Mouse (Mus musculus): ENCODE data around the gene Casc4.

- TF ChIP-seq CTCF (IDR thresholded peaks at IDR 0.05; ENCODE audit: low read depth), result no peak
- TF ChIP-seq EP300 (IDR thresholded peaks at IDR 0.05; ENCODE audit: low read depth), result no peak
These were observed 30.1 kb downstream of the Casc4 start for GRCm38 (mm10) chr2:121896825-121897224.

All from liver, postnatal 0 days (tissue).